Mouse (Mus musculus) hindbrain, embryonic 12.5 days (tissue): ENCODE measurements around the gene BC028528. TPM values are rescaled to one million over a fixed set of nuclear protein-coding genes. Genes with fewer than 3 reads are reported as not detected.

ENCODE experiments used
- ATAC-seq: fragments of 200-750 bp; cut with Nextera tagmentation; 2 replicates; pipeline ENCODE4 v1.8.0; 2017; ENCODE audit warnings: moderate TSS enrichment; ENCODE audit not compliant: low FRiP score
- H3K27ac ChIP-seq: fragments of 300-500 bp; sonication (generic); 2 replicates; pipeline ENCODE4 v1.5.1; 2016; ENCODE audit warnings: mild to moderate bottlenecking
- H3K27me3 ChIP-seq: fragments of 300-500 bp; sonication (generic); 2 replicates; pipeline ENCODE4 v1.6.1; 2016; ENCODE audit warnings: mild to moderate bottlenecking
- H3K36me3 ChIP-seq: fragments of 300-500 bp; sonication (generic); 2 replicates; pipeline ENCODE4 v1.6.1; 2016; ENCODE audit warnings: mild to moderate bottlenecking
- H3K4me1 ChIP-seq: fragments of 300-500 bp; sonication (generic); 2 replicates; pipeline ENCODE4 v1.6.1; 2016
- H3K4me2 ChIP-seq: fragments of 300-500 bp; sonication (generic); replicated peaks from 2 replicates; pipeline ENCODE4 v1.6.1; 2016; ENCODE audit warnings: mild to moderate bottlenecking
- H3K4me3 ChIP-seq: fragments of 300-500 bp; sonication (generic); 2 replicates; pipeline ENCODE4 v1.5.1; 2016; ENCODE audit warnings: mild to moderate bottlenecking
- H3K9ac ChIP-seq: fragments of 300-500 bp; sonication (generic); 2 replicates; pipeline ENCODE4 v1.6.1; 2016; ENCODE audit warnings: mild to moderate bottlenecking, moderate library complexity
- H3K9me3 ChIP-seq: fragments of 300-500 bp; sonication (generic); replicated peaks from 2 replicates; pipeline ENCODE4 v1.6.1; 2016; ENCODE audit warnings: mild to moderate bottlenecking
- WGBS: fragments of 180-500 bp; shearing (Covaris S2); methylation state at CpG from one replicate; pipeline ENCODE4 v1.1.7; 2016; 5-methylcytosine and 5-hydroxymethylcytosine counted together
- polyA plus RNA-seq: library from polyadenylated mRNA; unstranded; fragments of >200 nt; fragmentation: Nextera tagmentation; extraction: Ambion mirVana; gene quantifications from 2 replicates; pipeline ENCODE4 v1.2.1, GENCODE M21; 2016

BC028528 gene
- polyA plus RNA-seq, 1 experiment from 2014 or later = 12.1 TPM

GRCm38 (mm10) chr3:95889664-95890063, 2.1 kb downstream of the BC028528 start:
- Histone ChIP-seq H3K9me3 (no peaks in the 10 kb centered on the region), H3K27me3 (peaks cover 5% of the 10 kb centered on the region; the same call in 1 of the 2 replicates), H3K36me3 (no peaks in the 10 kb centered on the region), H3K4me2 (no peak overlapping the region), H3K27ac (no peak overlapping the region), H3K4me3 (no peak overlapping the region), H3K9ac (no peak overlapping the region), H3K4me1 (peaks cover 19% of the 10 kb centered on the region)
- ATAC-seq = no peak
- 69% methylated on average over 3 of the region's 3 CpGs for WGBS

DNA sequence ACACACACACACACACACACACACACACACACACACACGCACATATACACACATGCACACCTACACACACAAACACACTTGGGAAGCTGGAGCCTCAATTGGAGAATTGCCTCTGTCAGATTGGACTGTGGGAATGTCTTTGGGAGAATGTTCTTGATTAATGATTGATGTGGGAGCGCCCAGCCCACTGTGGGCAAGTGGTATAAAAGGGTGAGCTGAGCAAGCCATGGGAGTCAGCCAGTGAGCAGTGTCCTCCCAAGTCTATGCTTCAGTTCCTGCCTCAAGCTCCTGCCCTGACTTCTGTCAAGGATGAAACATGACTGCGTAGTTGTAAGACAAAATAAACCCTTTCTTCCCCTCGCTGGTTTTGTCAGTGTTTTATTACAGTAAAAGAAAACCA, 4.2 kb downstream of the BC028528 start:
- no peak overlapping the region for H3K4me3 ChIP-seq
- H3K9me3 ChIP-seq = no peaks in the 10 kb centered on the region
- H3K4me2 ChIP-seq = no peak overlapping the region
- no peaks in the 10 kb centered on the region for H3K36me3 ChIP-seq
- no peak for ATAC-seq
- H3K27ac ChIP-seq = no peak overlapping the region
- 82% methylated on average over 4 of the region's 4 CpGs for WGBS
- H3K4me1 ChIP-seq = peaks cover 17% of the 10 kb centered on the region
- H3K9ac ChIP-seq = no peak overlapping the region
- H3K27me3 ChIP-seq = peaks cover 5% of the 10 kb centered on the region; the same call in 1 of the 2 replicates

DNA sequence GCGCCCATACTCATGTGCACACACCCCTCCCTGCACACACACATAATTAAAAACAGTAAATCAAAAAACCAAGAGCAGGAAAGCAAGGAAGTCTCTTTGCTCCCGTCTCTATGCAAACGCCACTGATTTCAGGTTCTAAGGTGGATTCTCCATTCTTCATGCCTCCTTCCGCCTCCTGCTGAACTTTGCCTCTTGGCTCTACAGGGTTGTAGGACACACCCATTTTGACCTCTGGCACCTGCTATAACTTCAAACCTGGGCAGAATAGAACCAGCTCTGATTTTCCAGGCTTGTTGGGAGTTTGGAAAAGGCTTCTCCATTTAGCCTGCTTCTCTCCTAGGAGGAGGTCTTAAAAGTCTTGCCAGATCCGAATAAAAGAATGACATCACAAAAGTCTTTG, 7.4 kb downstream of the BC028528 start:
- Histone ChIP-seq H3K4me2 (no peak overlapping the region), H3K27me3 (no peaks in the 10 kb centered on the region), H3K9ac (no peak overlapping the region), H3K27ac (no peak overlapping the region), H3K36me3 (no peaks in the 10 kb centered on the region), H3K4me3 (no peak overlapping the region), H3K9me3 (no peaks in the 10 kb centered on the region), H3K4me1 (peaks cover 14% of the 10 kb centered on the region)
- 86% methylated on average over 5 of the region's 5 CpGs for WGBS
- no peak for ATAC-seq

DNA sequence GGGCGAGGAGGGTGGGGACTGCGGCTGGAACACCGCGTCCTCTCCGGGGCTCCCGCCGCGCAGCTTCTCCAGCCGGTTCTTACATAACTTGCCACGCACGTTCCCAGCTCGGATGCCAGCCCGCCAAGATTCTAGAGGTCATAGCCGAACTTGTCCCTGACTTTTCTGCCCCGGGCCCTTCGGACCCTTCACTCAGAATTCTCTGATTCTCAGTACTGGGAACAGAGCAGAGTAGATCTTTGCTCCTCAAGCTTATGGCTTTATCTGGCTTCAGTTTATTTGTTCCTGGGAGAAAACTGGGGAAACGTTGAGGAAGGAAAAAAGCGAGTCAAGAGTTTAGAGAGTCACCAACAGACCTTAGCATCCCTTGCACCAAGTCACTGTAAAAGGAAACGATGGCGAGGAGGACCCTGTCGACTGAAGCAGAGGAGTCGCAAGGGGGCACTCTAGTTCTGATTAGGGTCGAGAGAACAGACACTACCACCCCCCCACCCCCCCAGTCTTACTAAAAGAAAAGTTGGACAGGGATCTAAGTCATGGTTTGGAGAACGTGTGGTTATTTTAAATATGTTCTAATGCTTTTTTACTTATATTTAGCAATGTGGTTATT, 8.9 kb downstream of the BC028528 start:
- ATAC-seq = no peak
- peak overlapping the region; percentile 95 for H3K4me2 ChIP-seq

DNA sequence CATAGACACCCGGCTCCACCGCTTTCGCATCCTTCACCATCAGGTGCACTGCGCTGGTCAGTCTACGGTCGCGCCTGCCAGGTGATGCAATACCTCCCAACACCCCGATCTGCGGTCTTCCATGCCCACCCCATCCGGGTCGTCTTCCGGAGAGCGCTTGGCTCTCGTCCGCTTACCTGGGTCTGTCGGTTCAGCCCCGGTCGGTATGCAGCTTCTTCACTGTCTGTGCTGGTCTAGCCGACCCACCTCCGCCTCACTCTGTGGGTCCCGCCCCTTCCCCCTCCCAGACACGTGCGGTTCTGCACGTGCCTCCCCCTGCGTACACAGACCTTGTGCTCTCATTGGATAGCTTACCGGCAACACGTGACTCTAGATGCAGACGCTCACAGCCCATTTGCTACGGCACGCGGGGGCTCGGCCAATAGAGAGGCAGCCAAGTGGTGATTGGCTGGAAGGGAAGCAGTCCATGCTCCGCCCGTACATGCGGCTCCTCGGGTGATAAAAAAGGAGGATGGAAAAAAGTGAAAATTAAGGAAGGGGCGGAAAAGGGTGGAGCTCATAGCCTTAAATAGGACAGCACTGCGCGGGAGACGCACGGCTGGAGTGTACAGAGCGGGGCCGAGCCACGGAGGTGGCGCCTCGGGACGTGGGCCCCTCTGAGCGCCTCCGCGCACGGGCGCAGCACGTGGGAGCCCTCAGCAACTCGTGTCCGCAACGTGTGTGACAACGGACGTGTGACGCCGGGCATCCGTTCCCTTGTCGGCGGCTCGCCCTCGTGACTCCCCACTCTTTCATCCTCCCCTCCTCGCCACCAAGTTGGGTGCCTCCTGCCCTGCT, 9.6 kb downstream of the BC028528 start, which contains the start of gene Ciart:
Ciart (minus strand) TSS at position 273 of the 837 bp plus-strand sequence.
- H3K4me1 ChIP-seq = peaks cover 14% of the 10 kb centered on the region
- H3K9me3 ChIP-seq = no peaks in the 10 kb centered on the region
- H3K9ac ChIP-seq = peak within 1 kb of the TSS; percentile 48
- H3K4me3 ChIP-seq = peak within 1 kb of the TSS; percentile 57
- WGBS = under 1% methylated on average over 66 of the region's 66 CpGs
- H3K27ac ChIP-seq = no peak within 1 kb of the TSS
- H3K4me2 ChIP-seq = peak within 1 kb of the TSS; percentile 95
- H3K27me3 ChIP-seq = no peaks in the 10 kb centered on the region
- H3K36me3 ChIP-seq = no peaks in the 10 kb centered on the region
- ATAC-seq = peak; percentile 99

More for the DNA sequence above, 8.9 kb downstream of the BC028528 start:
- WGBS = 3% methylated on average over 24 of the region's 24 CpGs
- peak overlapping the region; percentile 57 for H3K4me3 ChIP-seq
- H3K4me1 ChIP-seq = peaks cover 14% of the 10 kb centered on the region
- no peaks in the 10 kb centered on the region for H3K36me3 ChIP-seq
- no peaks in the 10 kb centered on the region for H3K9me3 ChIP-seq
- H3K9ac ChIP-seq = peak overlapping the region; percentile 44; the same call in 1 of the 2 replicates
- no peak overlapping the region for H3K27ac ChIP-seq
- no peaks in the 10 kb centered on the region for H3K27me3 ChIP-seq

DNA sequence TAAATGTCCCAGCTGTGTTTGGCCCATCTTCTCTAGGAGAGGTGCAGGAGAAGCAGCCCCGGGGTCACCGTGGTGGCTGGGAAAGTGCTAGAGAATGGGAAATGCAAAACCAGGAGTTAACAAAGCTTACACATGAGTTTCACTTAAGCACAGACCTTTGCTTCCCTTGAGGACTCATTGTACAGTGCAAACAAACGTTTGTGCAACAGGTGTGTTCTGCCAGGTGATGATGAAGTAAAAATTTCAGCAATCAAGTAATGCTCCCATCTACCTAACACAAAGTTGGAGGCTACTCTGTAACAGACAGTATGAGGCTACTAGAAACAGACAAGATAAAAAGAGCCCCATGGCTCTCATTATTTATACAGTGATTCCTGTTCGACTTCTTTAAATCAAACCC, 12.7 kb downstream of the BC028528 start:
- Histone ChIP-seq H3K9ac (no peak overlapping the region), H3K4me2 (no peak overlapping the region), H3K4me3 (no peak overlapping the region), H3K4me1 (peaks cover 14% of the 10 kb centered on the region), H3K27me3 (no peaks in the 10 kb centered on the region), H3K36me3 (no peaks in the 10 kb centered on the region), H3K27ac (no peak overlapping the region), H3K9me3 (no peaks in the 10 kb centered on the region)
- 91% methylated on average over 4 of the region's 4 CpGs for WGBS
- ATAC-seq = no peak

GRCm38 (mm10) chr3:95872048-95872447, 19.8 kb downstream of the BC028528 start:
- ATAC-seq = no peak
- H3K4me3 ChIP-seq = peak overlapping the region; percentile 56
- H3K27me3 ChIP-seq = no peaks in the 10 kb centered on the region
- H3K9me3 ChIP-seq = no peaks in the 10 kb centered on the region
- H3K4me1 ChIP-seq = peaks cover 17% of the 10 kb centered on the region
- H3K27ac ChIP-seq = no peak overlapping the region
- H3K36me3 ChIP-seq = peaks cover 16% of the 10 kb centered on the region
- peak overlapping the region; percentile 75 for H3K4me2 ChIP-seq
- 79% methylated on average over 7 of the region's 7 CpGs for WGBS
- peak overlapping the region; percentile 76; the same call in 1 of the 2 replicates for H3K9ac ChIP-seq

- peaks cover 17% of the 10 kb centered on the region for H3K4me1 ChIP-seq
- peak; percentile 94 for ATAC-seq
- under 1% methylated on average over 33 of the region's 33 CpGs for WGBS
- H3K36me3 ChIP-seq = peaks cover 21% of the 10 kb centered on the region
- no peaks in the 10 kb centered on the region for H3K9me3 ChIP-seq
- peak within 1 kb of the TSS; percentile 71 for H3K27ac ChIP-seq
- no peaks in the 10 kb centered on the region for H3K27me3 ChIP-seq
- peak within 1 kb of the TSS; percentile 76 for H3K9ac ChIP-seq
- H3K4me2 ChIP-seq = peak within 1 kb of the TSS; percentile 75
- peak within 1 kb of the TSS; percentile 56 for H3K4me3 ChIP-seq
Observed at GRCm38 (mm10) chr3:95871392-95871867, 20.4 kb downstream of the BC028528 start, which contains the start of gene Mrps21. Gene Mrps21 (minus strand): TSS chr3:95871519.

- peak overlapping the region; percentile 75 for H3K4me2 ChIP-seq
- no peaks in the 10 kb centered on the region for H3K27me3 ChIP-seq
- 9% methylated on average over 15 of the region's 15 CpGs for WGBS
- H3K4me1 ChIP-seq = peaks cover 17% of the 10 kb centered on the region
- peak overlapping the region; percentile 76 for H3K9ac ChIP-seq
- H3K36me3 ChIP-seq = peaks cover 21% of the 10 kb centered on the region
- H3K4me3 ChIP-seq = peak overlapping the region; percentile 56
- ATAC-seq = peak; percentile 55
- peak overlapping the region; percentile 71 for H3K27ac ChIP-seq
- H3K9me3 ChIP-seq = no peaks in the 10 kb centered on the region
Observed at GRCm38 (mm10) chr3:95870976-95871375, 20.8 kb downstream of the BC028528 start.

DNA sequence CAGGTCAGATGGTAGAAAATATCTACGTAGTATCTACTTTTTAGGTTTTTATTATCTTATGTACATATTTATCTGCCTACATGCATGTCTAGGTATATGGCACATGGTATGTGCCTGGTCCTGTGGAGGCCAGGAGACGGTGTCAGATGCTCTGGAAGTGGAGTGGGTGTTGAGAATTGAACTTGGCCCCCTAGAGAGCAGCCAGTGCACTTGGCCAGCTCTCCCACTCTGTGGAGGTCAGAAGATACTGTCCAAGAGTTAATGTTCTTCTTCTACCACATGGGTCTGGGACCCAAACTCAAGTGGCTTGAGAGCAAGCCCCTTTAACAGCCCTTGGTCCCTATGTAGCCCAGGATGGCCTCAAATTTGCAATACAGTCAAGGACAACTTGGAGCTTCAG, 24.4 kb downstream of the BC028528 start:
- Histone ChIP-seq H3K9me3 (no peaks in the 10 kb centered on the region), H3K9ac (no peak overlapping the region), H3K4me1 (peaks cover 16% of the 10 kb centered on the region), H3K36me3 (peaks cover 39% of the 10 kb centered on the region), H3K27ac (no peak overlapping the region), H3K27me3 (no peaks in the 10 kb centered on the region), H3K4me3 (no peak overlapping the region), H3K4me2 (no peak overlapping the region)
- 90% methylated on average over 2 of the region's 2 CpGs for WGBS
- no peak for ATAC-seq

- H3K4me3 ChIP-seq = no peak overlapping the region
- no peaks in the 10 kb centered on the region for H3K27me3 ChIP-seq
- 95% methylated on average over 5 of the region's 5 CpGs for WGBS
- H3K9ac ChIP-seq = no peak overlapping the region
- ATAC-seq = no peak
- no peak overlapping the region for H3K27ac ChIP-seq
- peaks cover 10% of the 10 kb centered on the region for H3K4me1 ChIP-seq
- peaks cover 46% of the 10 kb centered on the region for H3K36me3 ChIP-seq
- H3K4me2 ChIP-seq = no peak overlapping the region
- H3K9me3 ChIP-seq = no peaks in the 10 kb centered on the region
Observed at GRCm38 (mm10) chr3:95866071-95866470, 25.7 kb downstream of the BC028528 start.

DNA sequence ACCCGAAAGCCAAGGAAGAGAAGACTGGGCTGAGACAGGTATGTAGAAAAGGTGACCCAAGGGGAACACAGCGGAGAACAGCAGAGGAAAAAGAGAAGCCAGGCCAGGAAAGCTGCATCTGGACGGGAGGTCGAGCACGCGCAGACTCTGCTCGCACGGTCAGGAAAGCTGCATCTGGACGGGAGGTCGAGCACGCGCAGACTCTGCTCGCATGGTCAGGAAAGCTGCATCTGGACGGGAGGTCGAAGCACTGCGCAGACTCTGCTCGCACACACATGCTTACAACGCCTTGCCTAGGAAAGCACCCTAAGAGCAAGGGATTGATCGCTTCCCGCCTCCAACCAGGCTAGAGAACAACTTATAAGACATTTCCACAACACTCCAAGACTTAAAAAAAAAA, 26.2 kb downstream of the BC028528 start:
- Histone ChIP-seq H3K4me2 (no peak overlapping the region), H3K27me3 (no peaks in the 10 kb centered on the region), H3K4me3 (no peak overlapping the region), H3K4me1 (peaks cover 7% of the 10 kb centered on the region), H3K9ac (no peak overlapping the region), H3K36me3 (peaks cover 46% of the 10 kb centered on the region), H3K9me3 (no peaks in the 10 kb centered on the region), H3K27ac (no peak overlapping the region)
- WGBS = 94% methylated on average over 20 of the region's 20 CpGs
- no peak for ATAC-seq
